Mouse (Mus musculus) G1E-ER4 (cell line): ENCODE results near the gene Rc3h2. TPM values are rescaled to one million over a fixed set of nuclear protein-coding genes. Genes with fewer than 3 reads are reported as not detected.

ENCODE experiments used
- GATA1 ChIP-seq: IDR thresholded peaks from one replicate; pipeline ENCODE4 v1.8.0; 2012; ENCODE audit warnings: low read length, inconsistent platforms
- polyA plus RNA-seq: library from polyadenylated mRNA; stranded (reverse); fragments of >175 nt; gene quantifications from 2 replicates; pipeline ENCODE4 v1.2.3, GENCODE M21; 2012

Gene Rc3h2
- 0.89 and 1.3 TPM in 2 replicates for polyA plus RNA-seq

DNA sequence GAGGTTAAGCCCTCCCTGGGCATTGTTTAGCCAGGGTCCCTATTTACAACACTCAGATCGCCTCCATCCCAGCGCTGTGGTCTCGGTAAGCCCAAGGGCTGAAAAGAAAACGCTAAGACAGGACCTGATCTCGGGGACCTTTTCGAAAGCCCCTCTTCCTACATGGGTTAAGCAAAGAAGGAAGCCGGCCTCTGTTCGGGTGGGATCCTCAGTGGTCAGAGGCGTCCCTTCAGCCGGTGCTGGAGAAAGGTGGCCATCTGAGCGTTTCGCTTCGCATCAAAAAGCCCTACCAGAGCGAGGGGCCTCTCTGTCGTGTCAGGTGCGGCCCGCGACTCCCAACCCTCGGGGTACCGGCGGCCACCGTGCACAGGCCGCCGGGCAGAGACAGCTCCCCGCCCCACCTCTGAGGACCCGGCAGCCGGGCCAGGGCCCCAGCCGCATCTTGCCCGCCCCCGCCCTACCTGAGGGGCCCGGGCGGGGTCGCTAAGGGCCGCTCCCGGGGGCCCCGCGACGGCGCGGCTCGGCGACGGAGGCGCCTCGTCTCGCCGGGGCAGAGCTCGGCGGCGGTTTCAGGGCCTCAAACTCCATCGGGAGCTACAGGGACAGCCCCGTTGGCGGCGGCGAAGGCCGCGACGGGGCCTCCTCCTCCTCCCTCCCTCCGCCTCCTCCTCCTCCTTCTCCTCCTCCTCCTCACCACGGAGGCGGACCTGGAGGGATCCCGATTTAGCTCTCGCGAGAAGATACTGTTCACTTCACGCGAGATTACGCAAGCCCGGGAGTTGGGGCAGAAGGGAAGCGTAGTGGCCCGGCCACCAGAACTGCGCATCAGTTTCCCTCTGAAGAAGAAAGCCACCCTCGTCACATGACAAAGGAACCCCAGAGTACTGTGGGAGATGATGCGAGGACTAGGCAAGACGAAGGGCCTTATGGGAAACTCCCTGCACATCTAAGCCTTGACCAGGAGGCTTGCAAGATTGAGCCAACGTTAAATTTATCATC, at the start of gene Rc3h2:
Gene Rc3h2, minus strand, starts transcription at position 598 of the 999 bp plus-strand sequence.
- no peak for TF ChIP-seq GATA1

DNA sequence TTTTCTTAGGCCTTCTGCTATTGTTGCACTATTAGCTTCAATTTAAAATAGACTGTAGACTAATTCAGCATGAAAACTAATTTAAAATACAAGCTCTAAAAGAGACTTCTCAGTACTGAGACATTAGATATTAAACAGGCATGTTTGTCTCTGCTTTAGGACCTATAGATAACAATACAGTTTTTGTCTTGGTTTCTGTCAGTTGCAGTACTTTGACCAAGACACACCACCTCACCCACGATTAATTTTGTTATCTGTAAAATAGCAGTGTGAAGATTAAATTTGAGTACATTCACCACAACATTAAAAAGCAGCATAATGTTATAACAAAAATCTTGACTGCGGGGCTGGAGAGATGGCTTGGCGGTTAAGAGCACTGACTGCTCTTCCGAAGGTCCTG, 43.6 kb upstream of the Rc3h2 start:
- no peak for TF ChIP-seq GATA1

DNA sequence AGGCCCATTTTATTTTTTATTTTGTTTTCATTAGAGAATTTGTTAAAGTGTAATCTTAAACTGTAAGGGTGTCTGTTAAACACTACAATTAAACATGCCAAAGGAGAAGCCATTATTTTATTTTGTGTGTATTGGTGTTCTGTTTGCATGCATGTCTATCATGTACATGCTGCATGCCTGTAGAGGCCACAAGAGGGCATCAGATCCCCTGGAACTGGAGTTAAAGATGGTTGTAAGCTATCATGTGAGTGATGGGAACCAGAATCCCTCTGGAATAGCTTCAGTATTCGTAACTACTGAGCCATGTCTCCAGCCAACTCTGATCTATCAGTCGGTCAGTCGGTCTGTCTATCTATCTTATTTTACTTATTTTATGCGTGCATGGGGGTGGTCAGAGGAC, 38.0 kb upstream of the Rc3h2 start:
- TF ChIP-seq GATA1 = no peak

DNA sequence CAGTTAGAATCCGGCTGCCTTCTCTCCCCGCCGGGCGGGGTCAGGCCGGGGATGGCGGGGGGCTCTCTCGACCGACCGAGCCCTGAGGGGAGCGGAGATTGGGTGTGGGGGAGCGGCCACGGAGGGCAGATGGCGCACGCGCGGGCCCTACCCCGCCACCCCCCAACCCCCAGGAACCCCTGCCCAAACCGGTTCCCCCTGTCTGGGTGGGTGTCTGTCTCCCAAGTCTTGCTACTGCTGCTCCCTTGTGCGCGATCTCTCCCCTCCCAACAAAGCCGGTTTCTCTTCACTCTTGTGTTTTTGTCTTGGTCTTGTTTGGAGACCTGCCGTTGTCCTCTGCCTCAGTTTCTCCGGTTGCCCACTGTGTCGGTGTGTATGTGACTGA, 29.7 kb upstream of the Rc3h2 start:
- TF ChIP-seq GATA1 = no peak

DNA sequence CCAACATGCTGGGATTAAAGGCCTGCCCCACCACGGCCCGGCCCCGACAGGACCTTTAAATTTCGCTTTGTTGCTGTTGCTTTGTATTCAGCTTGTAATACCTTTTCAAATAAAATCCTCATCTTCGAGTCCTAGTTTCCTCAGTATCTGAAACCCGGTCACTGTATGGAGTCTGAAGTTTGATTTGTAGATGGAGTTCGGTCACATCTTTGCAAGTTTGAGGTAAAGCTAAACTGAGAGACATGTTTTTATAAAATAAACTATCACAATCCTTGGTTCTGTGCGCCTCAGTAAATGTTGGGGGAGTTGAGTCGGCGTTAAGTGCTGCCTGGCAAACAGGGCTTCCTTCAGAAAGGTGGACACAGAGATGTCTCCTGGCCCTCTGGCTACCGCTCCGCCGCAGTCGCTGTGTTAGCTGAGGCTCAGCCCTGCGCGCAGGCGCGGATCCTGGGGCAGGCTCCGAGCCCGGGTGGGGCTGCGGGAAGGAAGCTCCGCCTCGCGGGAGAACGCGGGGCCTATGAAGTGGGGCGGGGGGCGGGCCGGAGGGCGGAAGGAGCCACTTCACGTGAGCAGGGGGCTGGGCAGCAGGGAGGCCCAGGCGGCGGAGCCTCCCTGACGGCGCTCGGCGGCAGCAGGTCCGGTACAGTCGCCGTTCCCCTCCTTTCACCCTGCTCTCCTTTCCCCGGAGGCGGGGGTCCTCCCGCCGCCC, 29.1 kb upstream of the Rc3h2 start:
- TF ChIP-seq GATA1 = no peak

DNA sequence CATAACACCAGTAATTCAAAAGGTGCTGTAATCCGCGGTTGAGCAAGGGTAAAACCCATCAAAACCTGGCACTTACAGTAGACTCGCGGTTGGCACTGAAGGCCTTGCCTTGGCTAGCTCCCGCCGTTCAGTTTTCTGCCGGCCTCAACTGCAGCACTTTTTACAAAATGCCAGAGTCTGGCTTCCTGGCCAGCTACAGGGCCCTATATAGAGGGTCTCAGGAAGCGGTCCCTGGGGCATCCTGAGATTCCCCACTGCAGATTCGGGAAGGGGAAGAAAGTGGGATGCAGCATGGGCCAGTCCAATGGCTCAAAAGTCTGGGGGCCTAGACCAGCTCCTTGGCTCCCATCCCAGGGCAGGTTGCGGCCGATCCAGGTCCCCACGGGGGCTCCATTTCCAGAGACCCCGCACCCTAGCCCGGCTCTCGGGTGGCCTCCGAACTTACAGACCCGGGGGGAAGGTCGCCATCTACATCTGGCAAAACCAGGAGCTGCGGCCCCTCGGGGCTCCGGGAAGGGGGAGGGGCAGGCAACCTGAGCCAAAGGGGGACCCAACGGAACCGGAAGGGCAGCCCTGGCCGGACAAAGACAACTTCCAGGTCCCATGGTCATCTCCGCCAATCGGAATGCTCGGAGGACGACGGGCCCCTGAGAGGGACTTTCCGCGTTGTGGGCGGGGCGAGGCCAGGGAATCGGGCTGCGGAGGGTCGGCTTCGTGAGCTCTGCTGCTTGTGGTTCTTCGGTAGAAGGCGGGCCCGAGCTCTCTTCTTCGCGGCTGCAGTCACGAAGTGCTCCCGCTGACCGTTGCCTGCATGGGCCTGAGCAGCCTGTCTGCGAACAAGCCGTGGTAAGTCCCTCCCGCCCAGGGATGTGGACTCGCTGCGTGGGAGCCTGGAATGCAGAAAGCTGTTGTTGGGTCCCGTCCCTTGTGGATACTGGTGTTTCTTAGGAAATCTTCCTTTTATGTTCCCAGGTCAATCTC, 20.2 kb upstream of the Rc3h2 start, which contains the start of the genes Zbtb26, Zbtb6 and Rabgap1:
Gene Zbtb26, minus strand, starts transcription at position 525 of the 981 bp plus-strand sequence.
Gene Zbtb6, minus strand, starts transcription at position 561 of the 981 bp plus-strand sequence.
Gene Rabgap1, plus strand, starts transcription at position 669 of the 981 bp plus-strand sequence.
- TF ChIP-seq GATA1 = no peak

DNA sequence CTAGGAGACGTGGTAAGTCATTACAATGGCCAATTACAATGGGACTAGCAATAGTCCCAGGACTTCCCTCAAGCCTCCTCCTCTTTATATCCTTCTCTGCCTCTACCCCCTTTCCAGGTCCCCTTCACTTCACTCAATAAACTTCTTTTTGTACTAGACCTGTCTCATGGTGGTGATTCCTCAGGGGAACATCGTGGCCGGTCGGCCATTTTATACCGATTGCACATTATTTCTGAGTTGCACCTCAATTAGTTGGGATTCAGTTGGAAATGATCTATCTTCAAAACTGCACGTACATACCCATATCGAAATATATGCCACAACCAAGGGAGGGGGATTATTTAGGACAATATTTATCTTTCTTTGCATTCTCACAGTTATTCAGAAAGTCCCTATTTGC, 8.9 kb upstream of the Rc3h2 start:
- no peak for TF ChIP-seq GATA1

DNA sequence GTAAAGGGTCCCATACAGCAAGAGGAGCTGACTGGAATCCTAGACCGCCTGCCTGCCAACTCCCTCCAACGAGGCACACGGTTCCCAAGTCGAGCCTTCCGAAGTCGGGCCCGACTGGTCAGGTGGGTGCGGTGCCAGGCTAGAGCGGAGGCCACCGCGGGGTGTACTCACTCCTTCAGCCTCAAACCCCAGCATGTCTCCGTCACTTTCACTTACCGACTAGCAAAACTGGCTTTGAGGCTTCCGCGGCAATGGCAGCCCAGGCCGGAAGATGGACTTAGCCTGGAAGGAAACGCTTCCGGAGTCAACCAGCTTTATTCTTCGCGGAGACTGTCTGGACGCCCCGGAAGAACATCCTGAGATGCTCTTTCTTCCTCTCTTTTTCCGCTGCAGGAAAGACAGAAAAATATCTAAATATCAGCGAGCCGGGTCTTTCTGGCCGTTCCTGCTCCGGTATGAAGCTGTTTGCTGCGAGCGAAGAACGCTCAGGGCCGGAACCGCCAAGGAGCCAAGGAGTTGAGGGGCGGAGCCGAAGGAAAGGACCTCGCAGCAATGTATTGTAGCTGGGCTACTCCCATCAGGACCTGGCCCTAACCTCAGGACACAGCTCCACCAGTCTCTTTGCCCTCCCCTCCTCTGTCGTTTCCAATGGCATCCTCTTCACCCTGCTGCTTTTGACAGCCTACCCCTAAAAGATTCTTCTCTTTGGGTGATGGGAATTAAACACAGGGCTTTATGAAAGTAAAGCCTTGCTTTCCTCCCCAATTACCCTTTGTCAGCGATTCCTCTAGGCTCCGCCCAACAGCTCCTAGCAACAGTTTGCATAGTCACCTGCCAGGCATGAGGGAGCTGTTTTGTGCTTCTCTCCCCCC, 8.1 kb upstream of the Rc3h2 start:
- no peak for TF ChIP-seq GATA1

DNA sequence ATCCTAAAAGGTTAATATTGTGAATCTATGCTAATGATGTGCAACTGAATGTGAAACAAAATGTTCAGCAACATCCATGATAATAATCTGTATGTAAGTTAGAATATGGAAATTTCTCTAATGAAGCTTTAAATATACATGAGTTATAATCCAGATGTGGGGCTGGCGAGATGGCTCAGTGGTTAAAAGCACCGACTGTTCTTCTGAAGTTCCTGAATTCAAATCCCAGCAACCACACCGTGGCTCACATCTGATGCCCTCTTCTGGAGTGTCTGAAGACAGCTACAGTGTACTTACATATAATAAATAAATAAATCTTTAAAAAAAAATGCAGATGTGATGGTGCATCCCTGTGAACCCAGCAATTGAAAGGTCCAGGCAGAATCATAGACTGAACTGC, 968 bp upstream of the Rc3h2 start:
- no peak for TF ChIP-seq GATA1

DNA sequence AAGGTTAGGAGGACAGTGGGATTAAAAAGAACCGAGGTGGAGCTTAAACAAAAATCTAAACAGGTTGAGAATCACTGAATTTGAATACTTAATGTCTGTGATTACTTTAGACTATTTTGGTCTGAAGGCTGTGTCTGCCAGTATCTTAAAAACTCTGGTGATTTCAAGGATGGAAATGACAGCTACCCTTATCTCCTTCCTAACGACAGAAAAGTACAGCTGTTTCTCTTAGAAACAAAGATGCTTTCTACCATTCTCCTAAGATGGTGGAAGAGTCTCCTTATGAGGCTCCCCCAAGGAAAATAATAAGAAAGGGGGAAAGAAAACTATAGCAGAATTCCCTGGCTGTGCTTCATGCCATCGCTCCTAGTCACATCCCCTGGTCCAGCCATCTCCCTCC, 800 bp downstream of the Rc3h2 start:
- no peak for TF ChIP-seq GATA1

DNA sequence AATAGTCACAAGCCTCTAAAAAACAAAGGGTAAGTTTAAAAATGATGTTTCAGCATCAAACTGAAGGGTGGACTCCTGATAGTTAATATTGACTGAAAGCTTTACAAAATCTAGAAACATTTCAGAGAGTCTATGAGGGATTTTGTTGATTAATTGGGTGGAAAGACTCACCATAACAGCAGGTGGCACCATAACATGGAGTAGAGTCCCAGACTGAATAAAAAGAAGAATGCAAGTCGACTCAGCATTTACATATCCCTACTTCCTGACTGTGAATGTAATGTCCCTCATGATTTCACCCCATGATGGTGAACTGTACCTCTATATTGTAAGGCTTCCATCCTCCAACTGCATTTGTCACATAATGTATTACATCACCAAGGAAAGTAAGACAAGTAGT, 27.2 kb downstream of the Rc3h2 start:
- TF ChIP-seq GATA1 = no peak

DNA sequence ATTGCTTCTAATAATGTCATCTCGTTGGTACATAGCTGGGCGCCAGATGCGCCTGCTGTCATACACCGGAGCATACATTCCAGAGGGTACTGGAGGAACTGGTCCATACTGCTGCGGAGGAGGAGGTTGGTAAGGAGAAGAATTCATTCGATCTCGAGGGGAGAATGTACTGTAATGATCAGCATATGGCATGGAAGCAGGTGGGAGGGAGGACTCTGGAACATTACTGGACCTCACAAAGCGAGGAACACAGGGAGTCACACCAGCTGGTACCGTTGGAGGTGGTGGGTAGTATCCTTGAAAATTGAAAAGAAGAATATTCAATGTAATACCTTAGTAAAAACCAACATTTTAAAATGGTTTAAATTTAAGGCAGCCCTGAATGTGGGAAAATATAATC, 39.8 kb downstream of the Rc3h2 start:
- no peak for TF ChIP-seq GATA1

DNA sequence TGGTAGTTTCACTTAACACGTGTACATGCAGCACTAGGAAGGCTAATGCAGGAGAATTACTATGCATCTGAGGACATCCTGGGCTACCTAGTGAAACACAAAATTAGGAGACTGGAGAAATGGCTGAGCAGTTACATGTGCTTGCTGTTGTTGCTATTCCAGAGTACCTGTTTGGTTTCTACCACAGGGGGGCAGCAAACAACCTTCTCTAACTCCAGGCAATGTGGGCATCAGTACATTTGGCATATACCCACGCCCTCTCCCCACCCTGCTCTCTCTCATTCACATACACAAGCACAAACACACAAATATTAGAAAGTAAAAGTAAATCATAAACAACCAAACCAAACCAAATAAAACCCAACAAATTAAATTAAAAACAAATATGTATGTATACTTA, 42.5 kb downstream of the Rc3h2 start:
- no peak for TF ChIP-seq GATA1

DNA sequence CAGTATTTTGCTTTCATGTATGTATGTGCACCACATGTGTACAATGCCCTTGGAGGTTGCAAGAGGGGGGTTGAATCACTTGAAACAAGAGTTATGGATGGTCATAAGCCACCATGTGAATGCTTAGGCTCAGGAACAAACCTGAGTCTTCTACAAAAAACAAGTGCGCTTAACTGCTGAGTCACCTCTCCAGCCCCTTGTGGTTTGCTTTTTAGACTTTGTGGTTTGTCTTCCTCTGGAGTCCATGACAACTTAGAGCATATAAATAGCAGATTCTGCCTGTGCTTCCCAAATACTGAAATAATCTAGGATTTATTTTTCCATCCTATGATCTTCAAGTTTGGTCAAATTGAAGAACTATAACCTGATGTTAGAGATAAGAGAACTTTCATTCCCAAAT, 46.7 kb downstream of the Rc3h2 start:
- TF ChIP-seq GATA1 = no peak
